Comparison of ENCODE assay signal across 9 mouse cellular contexts in genomic region chr7:49313945-49314344, GRCm38 (mm10).
DNase-seq lines count a peak whose midpoint lies in the region.
"Had no signal": no experiment of that assay in that cellular context is flagged by ENCODE, and none has a peak within 500 bp of the region (broad histone marks: within the 10 kb centered on the region; RNA-seq: fewer than 3 reads in every experiment).

No protein-coding gene starts in this region.

- DNase-seq in heart, adult 18-20 months: peak; percentile 26 to 49
- DNase-seq in heart, postnatal 25 days (ENCODE audit: low spot score): no peak
- peak; percentile 19 for DNase-seq in lung, postnatal 10 days
- no peak for DNase-seq in lung, postnatal 25 days (ENCODE audit: low spot score)
- DNase-seq in adrenal gland, postnatal 10 days: peak; percentile 47
- DNase-seq in heart, postnatal 10 days: peak; percentile 35 to 55
- DNase-seq in right cerebral cortex, postnatal 36 days (ENCODE audit: low spot score in 2 of 2): no peak
- no peak for DNase-seq in layer of hippocampus, postnatal 14 days (ENCODE audit: low spot score in 2 of 2)
- DNase-seq: gastrocnemius, postnatal 36 days had no signal

- intact Hi-C loops in heart, postnatal 25 days (cut with DNase I): no loop called here
- intact Hi-C loops in heart, postnatal 10 days (cut with DNase I): no loop called here

Comparison
In these comparisons a context has a peak if more than half of its experiments do, and no peak if none do; other contexts are left out.
1. DNase-seq: peak in heart, adult 18-20 months (2 of 2), lung, postnatal 10 days (single experiment), adrenal gland, postnatal 10 days (single experiment) and heart, postnatal 10 days (2 of 2); none in heart, postnatal 25 days (single experiment), lung, postnatal 25 days (single experiment), right cerebral cortex, postnatal 36 days (0 of 2) and layer of hippocampus, postnatal 14 days (0 of 2).